10 mouse cellular contexts compared by ENCODE assay signal in genomic region chr13:47335996-47336684, GRCm38 (mm10).
DNase-seq lines count a peak whose midpoint lies in the region; ATAC-seq lines count a peak whose summit lies in the region.
"Had no signal": no experiment of that assay in that cellular context is flagged by ENCODE, and none has a peak within 500 bp of the region (broad histone marks: within the 10 kb centered on the region; RNA-seq: fewer than 3 reads in every experiment).

No protein-coding gene starts in this region.

- WGBS in hindbrain, embryonic 13.5 days: 75% methylated on average over 16 of the region's 16 CpGs
- WGBS in hindbrain, embryonic 12.5 days: 73% methylated on average over 16 of the region's 16 CpGs
- WGBS in midbrain, embryonic 11.5 days: 78% methylated on average over 16 of the region's 16 CpGs

- no peak for ATAC-seq in hindbrain, embryonic 13.5 days (ENCODE audit: low FRiP score)
- no peak; the same call in 1 of the 2 replicates for ATAC-seq in hindbrain, embryonic 12.5 days (ENCODE audit: low FRiP score)
- no peak for ATAC-seq in midbrain, embryonic 11.5 days (ENCODE audit: low FRiP score)

- no peaks in the 10 kb centered on the region; the same call in 1 of the 2 replicates for H3K4me1 ChIP-seq in hindbrain, embryonic 13.5 days (replicated peaks)
- H3K4me1 ChIP-seq in hindbrain, embryonic 12.5 days: peaks cover 8% of the 10 kb centered on the region
- no peaks in the 10 kb centered on the region for H3K4me1 ChIP-seq in midbrain, embryonic 11.5 days (ENCODE audit: control insufficient read depth, insufficient read depth, low read length)

- peak; percentile 98 for DNase-seq in Muller cell, postnatal 12 days (ENCODE audit: inconsistent ontology term)
- DNase-seq in fibroblast of lung, adult 2 months (ENCODE audit: low read depth): peak; percentile 69
- peak; percentile 70 for DNase-seq in heart, postnatal 4 days
- peak; percentile 53 for DNase-seq in retina, embryonic 14.5 days (ENCODE audit: low spot score)
- no peak for DNase-seq in midbrain, embryonic 11.5 days (ENCODE audit: low spot score, missing footprints)
- no peak for DNase-seq in cerebellum, adult 11 months

- H3K4me3 ChIP-seq in hindbrain, embryonic 13.5 days: no peak overlapping the region
- H3K4me3 ChIP-seq in hindbrain, embryonic 12.5 days: no peak overlapping the region
- no peak overlapping the region for H3K4me3 ChIP-seq in midbrain, embryonic 11.5 days (ENCODE audit: low read depth, low read length)
- H3K4me3 ChIP-seq: midbrain, embryonic 12.5 days had no signal

- no peak overlapping the region for H3K4me2 ChIP-seq in hindbrain, embryonic 13.5 days
- H3K4me2 ChIP-seq in hindbrain, embryonic 12.5 days (replicated peaks): no peak overlapping the region
- H3K4me2 ChIP-seq in midbrain, embryonic 11.5 days: no peak overlapping the region
- H3K4me2 ChIP-seq: midbrain, embryonic 12.5 days had no signal

- H3K27me3 ChIP-seq in hindbrain, embryonic 13.5 days: no peaks in the 10 kb centered on the region
- no peaks in the 10 kb centered on the region for H3K27me3 ChIP-seq in hindbrain, embryonic 12.5 days
- no peaks in the 10 kb centered on the region for H3K27me3 ChIP-seq in midbrain, embryonic 11.5 days (ENCODE audit: control insufficient read depth, insufficient read depth, low read length)

- no peaks in the 10 kb centered on the region for H3K36me3 ChIP-seq in hindbrain, embryonic 13.5 days
- H3K36me3 ChIP-seq in hindbrain, embryonic 12.5 days: no peaks in the 10 kb centered on the region
- H3K36me3 ChIP-seq in midbrain, embryonic 11.5 days (ENCODE audit: control insufficient read depth, insufficient read depth, low read length): no peaks in the 10 kb centered on the region
- H3K36me3 ChIP-seq: G1E; midbrain, embryonic 12.5 days had no signal

- H3K9me3 ChIP-seq in hindbrain, embryonic 13.5 days: no peaks in the 10 kb centered on the region
- no peaks in the 10 kb centered on the region for H3K9me3 ChIP-seq in hindbrain, embryonic 12.5 days (replicated peaks)
- no peaks in the 10 kb centered on the region for H3K9me3 ChIP-seq in midbrain, embryonic 11.5 days (ENCODE audit: control insufficient read depth, low read length)
- H3K9me3 ChIP-seq: G1E; midbrain, embryonic 12.5 days had no signal

- H3K27ac ChIP-seq in hindbrain, embryonic 13.5 days: 0 out of 2 replicates have a peak overlapping the region, but pooled peaks have one; percentile 30
- no peak overlapping the region for H3K27ac ChIP-seq in hindbrain, embryonic 12.5 days
- no peak overlapping the region for H3K27ac ChIP-seq in midbrain, embryonic 11.5 days (ENCODE audit: low read depth, low read length)
- H3K27ac ChIP-seq: midbrain, embryonic 12.5 days had no signal

- H3K9ac ChIP-seq in hindbrain, embryonic 13.5 days: no peak overlapping the region
- no peak overlapping the region for H3K9ac ChIP-seq in hindbrain, embryonic 12.5 days
- H3K9ac ChIP-seq in midbrain, embryonic 11.5 days (ENCODE audit: low read length): no peak overlapping the region
- H3K9ac ChIP-seq: midbrain, embryonic 12.5 days had no signal

Comparison
In these comparisons a context has a peak if more than half of its experiments do, and no peak if none do; other contexts are left out.
1. DNase-seq: peak in Muller cell, postnatal 12 days (single experiment), fibroblast of lung, adult 2 months (single experiment), heart, postnatal 4 days (single experiment) and retina, embryonic 14.5 days (single experiment); none in midbrain, embryonic 11.5 days (single experiment) and cerebellum, adult 11 months (single experiment).